Mouse (Mus musculus) Patski (cell line): ENCODE results near the gene Gm6904. TPM values are rescaled to one million over a fixed set of nuclear protein-coding genes. Genes with fewer than 3 reads are reported as not detected.

Experiments used
- ATAC-seq: fragments of 100-300 bp; one replicate; pipeline ENCODE4 v1.8.0; 2021
- CTCF ChIA-PET: fragments of 350-600 bp; sonication (Branson Sonifier 250); formaldehyde crosslinking; loops from one replicate; lab custom pipeline; 2022; ENCODE audit warnings: inconsistent platforms; lab: Charles Lee
- POLR2A ChIA-PET: fragments of 350-600 bp; sonication (Branson Sonifier 250); formaldehyde crosslinking; loops from one replicate; lab custom pipeline; 2022; ENCODE audit warnings: antibody characterized with exemption, inconsistent platforms; lab: Charles Lee
- DNase-seq: peaks from one replicate; pipeline ENCODE4 v3.0.0-alpha.2; 2011; ENCODE audit warnings: low read depth, low spot score
- H3K27me3 ChIP-seq: fragments of 371-371 bp; one replicate; pipeline ENCODE4 v1.5.1; 2021
- CTCF ChIP-seq: fragments of 100-300 bp; IDR thresholded peaks from one replicate; pipeline ENCODE4 v1.5.1; 2021
- in situ Hi-C: fragments of 300-500 bp; cut with MboI; formaldehyde crosslinking; loops from 3 replicates; pipeline ENCODE4 v1.11.1; 2018; ENCODE audit warnings: low pct_unique_long_range_greater_than_20kb, mixed read lengths
- polyA plus RNA-seq: library from polyadenylated mRNA; unstranded; gene quantifications from one replicate; pipeline ENCODE4 v1.2.3, GENCODE M21; 2021

The Gm6904 gene
- polyA plus RNA-seq, 1 experiment from 2014 or later, result 0.17 TPM

DNA sequence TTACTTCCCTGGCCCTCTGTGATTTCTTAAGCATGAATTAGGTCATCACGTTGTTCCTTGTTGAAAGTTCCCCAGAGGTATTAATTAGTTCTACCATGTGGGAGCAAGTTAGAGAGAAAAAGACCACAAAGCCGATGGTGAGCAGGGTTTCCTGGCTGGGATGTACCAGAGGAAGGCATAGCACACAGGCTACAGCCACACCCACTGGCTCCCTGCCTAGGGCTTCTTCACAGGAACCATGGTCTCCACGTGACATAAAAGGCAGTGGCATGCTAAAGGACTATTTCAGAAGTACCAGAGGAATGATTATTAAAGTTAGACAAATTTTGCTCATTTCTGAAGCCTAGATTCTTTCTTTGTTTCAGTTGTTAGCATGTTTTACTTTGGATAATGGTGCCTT is 40.8 kb downstream of the Gm6904 start:
- ATAC-seq (no peak), DNase-seq (no peak)
- no peak for TF ChIP-seq CTCF
- ChIA-PET POLR2A (no interaction called here), CTCF (no interaction called here)
- in situ Hi-C loops, result loop anchor here (25.0 kb wide), 1 partner anchor 343 kb away; no protein-coding TSS in a partner anchor
- H3K27me3 ChIP-seq, result no peaks in the 10 kb centered on the region

DNA sequence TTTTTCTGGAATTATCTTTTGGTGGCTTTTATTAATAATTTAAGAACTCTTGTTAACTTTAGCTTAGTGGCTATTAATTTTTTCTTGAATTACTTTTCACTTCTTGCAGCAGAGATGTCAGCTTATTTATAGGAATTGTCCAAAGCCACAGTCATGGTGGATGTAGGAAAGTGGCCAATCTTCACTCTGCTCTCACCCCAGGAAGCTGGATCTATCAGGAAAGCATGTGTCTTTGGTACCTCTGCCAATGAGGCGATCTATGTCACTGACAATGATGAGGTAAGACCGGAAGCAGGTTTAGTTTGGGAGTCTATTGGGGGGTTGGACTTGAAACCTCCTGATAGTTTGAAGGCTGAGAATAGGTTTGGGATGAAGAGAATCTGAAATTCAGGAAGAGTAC is 50.2 kb downstream of the Gm6904 start:
- ATAC-seq, result no peak
- DNase-seq, result no peak
- H3K27me3 ChIP-seq, result no peaks in the 10 kb centered on the region
- POLR2A ChIA-PET, result no interaction called here
- CTCF ChIA-PET, result interaction anchor here (1.0 kb wide), 1 partner anchor 21 kb away, joined by 3 read pairs; no protein-coding TSS in a partner anchor
- TF ChIP-seq CTCF, result no peak
- in situ Hi-C loops, result loop anchor here (25.0 kb wide), 1 partner anchor 352 kb away; no protein-coding TSS in a partner anchor

DNA sequence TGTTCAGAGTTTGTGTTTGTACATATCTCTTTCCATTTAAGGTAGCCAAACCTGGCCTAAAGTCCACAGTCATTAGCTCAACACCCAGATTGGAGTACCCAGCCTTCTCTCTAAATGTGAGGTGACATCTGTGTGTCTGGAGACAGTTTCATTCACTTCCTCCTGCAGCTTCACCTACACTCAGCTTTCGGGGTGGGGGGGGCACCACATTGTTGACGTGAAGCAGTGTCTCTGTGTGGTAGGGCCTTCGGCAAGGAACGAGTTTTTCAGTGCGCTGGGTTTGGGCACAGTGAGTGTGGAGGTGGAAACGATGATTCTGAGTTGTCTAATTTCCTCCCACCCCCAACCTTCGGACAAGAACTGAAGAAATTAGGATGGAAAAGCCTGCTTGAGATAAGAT is 51.0 kb downstream of the Gm6904 start:
- no peak for ATAC-seq
- ChIA-PET POLR2A (no interaction called here), CTCF (interaction anchor here (1.0 kb wide), 1 partner anchor 21 kb away, joined by 3 read pairs; no protein-coding TSS in a partner anchor)
- DNase-seq, result no peak
- no peaks in the 10 kb centered on the region for H3K27me3 ChIP-seq
- in situ Hi-C loops, result loop anchor here (25.0 kb wide), 1 partner anchor 353 kb away; no protein-coding TSS in a partner anchor
- no peak for TF ChIP-seq CTCF

DNA sequence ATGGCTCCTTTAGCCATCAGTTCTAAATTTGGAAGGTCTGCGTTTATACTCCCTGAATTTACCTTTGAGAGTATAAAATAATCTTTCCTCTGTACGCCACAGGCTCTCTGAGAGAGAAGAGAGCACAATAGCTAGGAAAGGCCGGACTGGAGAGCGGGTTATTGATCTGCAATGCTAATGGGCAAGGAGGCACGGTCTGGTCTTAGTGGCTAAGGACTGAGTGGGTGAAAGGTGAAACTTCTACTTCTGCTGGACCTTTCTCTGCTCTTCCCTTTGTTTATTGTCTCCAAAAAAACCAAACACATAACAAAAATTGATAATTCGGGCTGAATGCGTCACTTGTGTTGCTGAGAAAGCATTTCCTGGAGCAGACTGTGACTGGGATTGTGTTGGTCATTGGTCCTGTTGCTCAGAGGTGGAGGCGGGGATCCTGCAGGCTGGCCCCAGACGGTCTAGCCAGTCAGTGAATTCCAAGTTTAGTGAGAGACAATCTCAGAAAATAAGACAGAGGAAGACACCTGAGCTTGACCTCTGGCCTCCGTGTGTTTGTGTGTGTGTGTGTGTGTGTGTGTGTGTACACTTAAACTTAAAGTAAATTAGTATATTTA is 53.9 kb downstream of the Gm6904 start:
- POLR2A ChIA-PET, result no interaction called here
- no peaks in the 10 kb centered on the region for H3K27me3 ChIP-seq
- DNase-seq (no peak), ATAC-seq (no peak)
- TF ChIP-seq CTCF, result no peak
- CTCF ChIA-PET, result no interaction called here
- in situ Hi-C loops, result loop anchor here (25.0 kb wide), 1 partner anchor 356 kb away; no protein-coding TSS in a partner anchor

DNA sequence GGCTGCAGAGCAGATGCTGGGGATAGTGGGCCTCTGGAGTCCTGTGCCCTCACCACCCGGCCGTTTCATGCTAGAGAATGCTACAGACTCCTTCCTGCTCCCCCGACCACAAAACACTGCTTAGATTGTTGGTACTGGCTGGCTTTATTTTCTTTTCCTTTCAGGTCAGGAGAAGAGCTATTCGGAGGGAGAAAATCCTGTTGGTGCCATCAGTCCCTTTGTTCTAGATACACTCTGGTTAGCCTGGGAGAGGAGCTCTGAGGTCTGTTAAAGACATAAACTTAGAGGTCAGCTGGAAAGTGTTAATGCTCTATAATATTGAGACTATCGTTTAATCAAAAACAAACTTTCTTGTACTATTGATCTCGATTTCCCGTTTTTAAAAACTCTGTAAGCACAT is 54.6 kb downstream of the Gm6904 start:
- DNase-seq (no peak), ATAC-seq (no peak)
- CTCF ChIA-PET, result no interaction called here
- in situ Hi-C loops, result loop anchor here (25.0 kb wide), 1 partner anchor 357 kb away; no protein-coding TSS in a partner anchor
- no peak for TF ChIP-seq CTCF
- no peaks in the 10 kb centered on the region for H3K27me3 ChIP-seq
- POLR2A ChIA-PET, result no interaction called here

DNA sequence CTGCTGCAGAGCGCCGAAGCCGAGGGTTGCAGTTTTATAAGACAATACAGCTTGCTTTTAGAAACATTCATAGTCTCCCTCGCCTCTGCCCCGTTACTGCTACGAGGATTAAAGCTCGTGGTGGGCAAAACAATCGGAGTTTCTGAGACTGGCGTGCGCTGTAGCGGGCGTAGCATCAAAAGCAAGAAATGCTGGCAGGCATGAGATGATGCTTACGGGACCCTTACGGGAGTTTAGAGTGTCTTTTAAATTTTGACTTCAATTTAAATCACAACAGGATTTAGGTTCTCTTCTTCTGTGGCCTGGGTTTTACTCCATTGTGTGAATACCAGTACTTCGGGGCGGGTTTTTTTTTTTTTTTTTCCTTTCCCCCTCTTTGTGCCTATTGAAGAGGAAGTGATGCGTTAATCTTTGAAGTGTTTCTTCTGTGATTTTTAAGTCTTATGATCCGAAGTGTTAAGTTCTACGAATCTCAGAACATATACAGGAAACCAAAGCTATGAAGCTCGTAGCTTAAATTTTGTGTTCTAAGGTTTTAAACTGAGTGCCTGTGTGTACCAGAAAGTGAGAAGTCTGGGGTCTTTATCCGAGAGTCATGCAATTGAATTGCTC is 58.3 kb downstream of the Gm6904 start:
- POLR2A ChIA-PET, result interaction anchor here (0.9 kb wide), 1 partner anchor 20 kb away, joined by 4 read pairs; no protein-coding TSS in a partner anchor
- CTCF ChIA-PET, result interaction anchor here (0.7 to 0.9 kb wide), 2 partner anchors 47 to 352 kb away, joined by 3 read pairs; no protein-coding TSS in a partner anchor
- H3K27me3 ChIP-seq, result peaks cover 8% of the 10 kb centered on the region
- DNase-seq (no peak), ATAC-seq (no peak)
- in situ Hi-C loops, result loop anchor here (25.0 kb wide), 1 partner anchor 361 kb away; no protein-coding TSS in a partner anchor
- TF ChIP-seq CTCF, result no peak

DNA sequence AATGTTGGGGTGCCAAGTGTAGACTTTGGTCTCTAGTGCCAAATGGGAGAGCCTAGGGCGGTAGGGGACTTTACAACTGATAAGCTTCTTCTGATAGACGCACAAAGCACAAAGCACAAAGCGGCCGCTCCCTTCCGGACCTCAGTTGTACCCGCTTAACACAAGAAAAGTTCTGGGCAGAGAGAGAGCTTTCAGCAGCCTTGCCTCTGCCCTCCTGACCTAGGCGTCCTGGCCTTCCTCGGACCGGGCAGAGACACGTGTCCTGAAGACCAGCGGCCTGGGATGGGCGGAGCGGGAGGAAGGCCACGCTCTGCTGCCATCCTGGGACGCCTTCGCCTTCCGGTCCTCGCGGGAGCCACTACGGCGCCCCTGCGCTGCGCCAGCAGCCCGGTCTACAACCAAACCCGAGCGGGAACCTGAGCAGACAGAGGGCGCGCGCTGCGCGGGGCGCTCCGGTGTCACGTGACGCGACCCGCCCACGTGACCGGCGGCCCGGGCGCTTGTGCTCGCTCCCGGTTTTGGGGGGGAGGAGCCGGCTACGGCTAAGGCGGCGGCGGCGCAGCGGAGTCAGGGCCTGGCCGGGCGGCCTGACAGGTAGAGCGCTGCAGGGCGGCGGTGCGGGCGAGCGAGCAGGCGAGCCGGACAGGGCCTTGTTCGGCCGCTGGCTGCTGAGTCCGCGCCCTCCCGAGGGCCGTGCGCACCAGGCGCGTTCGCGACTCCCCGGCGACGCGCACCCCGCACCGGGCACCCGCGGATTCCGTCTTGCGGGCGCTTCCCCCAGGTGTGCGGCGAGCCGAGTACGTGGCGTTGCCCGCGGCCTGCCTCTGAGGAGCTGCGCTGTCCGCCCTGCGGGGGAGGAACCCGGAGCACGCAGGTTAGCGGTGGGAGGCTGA is 59.1 kb downstream of the Gm6904 start, which contains the start of gene Rcbtb1:
Gene Rcbtb1 (plus strand): TSS at position 499 of the 893 bp plus-strand sequence.
- in situ Hi-C loops, result loop anchor here (25.0 kb wide), 1 partner anchor 361 kb away; no protein-coding TSS in a partner anchor
- H3K27me3 ChIP-seq, result peaks cover 16% of the 10 kb centered on the region
- TF ChIP-seq CTCF, result peak; percentile 73
- ATAC-seq, result peak; percentile 94
- POLR2A ChIA-PET, result interaction anchor here (0.9 kb wide), 1 partner anchor 21 kb away, joined by 4 read pairs; no protein-coding TSS in a partner anchor
- peak; percentile 41 for DNase-seq
- CTCF ChIA-PET, result interaction anchor here (0.9 kb wide), 1 partner anchor 353 kb away, joined by 3 read pairs; no protein-coding TSS in a partner anchor

Other genes with a start within 250 kb of the Gm6904 start
- gene 1700129C05Rik, start 117.3 kb downstream of the Gm6904 start, polyA plus RNA-seq, result not detected
- gene Gm5142, start 81.5 kb downstream of the Gm6904 start, polyA plus RNA-seq, result not detected
- gene Rcbtb1, start 59.0 kb downstream of the Gm6904 start, polyA plus RNA-seq, result 29.5 TPM
- 0.36 TPM for gene Phf11a, start 37.3 kb upstream of the Gm6904 start, polyA plus RNA-seq
- gene Phf11b, start 81.1 kb upstream of the Gm6904 start, polyA plus RNA-seq, result 0.59 TPM
- 3.6 TPM for gene Phf11d, start 105.3 kb upstream of the Gm6904 start, polyA plus RNA-seq
- 0.28 TPM for gene Phf11c, start 135.2 kb upstream of the Gm6904 start, polyA plus RNA-seq
- 5.6 TPM for gene Setdb2, start 180.7 kb upstream of the Gm6904 start, polyA plus RNA-seq
- 24.8 TPM for gene Cab39l, start 180.8 kb upstream of the Gm6904 start, polyA plus RNA-seq